Comparison of ENCODE assay signal across 8 mouse cellular contexts in genomic region chr4:53713704-53714050, GRCm38 (mm10). TPM values are rescaled to one million over a fixed set of nuclear protein-coding genes. Genes with fewer than 3 reads are reported as not detected.
DNase-seq lines count a peak whose midpoint lies in the region; ATAC-seq and TF ChIP-seq lines count a peak whose summit lies in the region.

Fktn (plus strand) TSS chr4:53713998.

- no peak for TF ChIP-seq EP300 in heart, postnatal 0 days (IDR thresholded peaks at IDR 0.05; ENCODE audit: low read depth)

- no peak for TF ChIP-seq CTCF in heart, postnatal 0 days (IDR thresholded peaks at IDR 0.05; ENCODE audit: low read depth)

- H3K4me2 ChIP-seq in kidney, embryonic 16.5 days (replicated peaks; ENCODE audit: low read depth, low read length), result peak within 1 kb of the TSS; percentile 94
- peak within 1 kb of the TSS; percentile 96 for H3K4me2 ChIP-seq in heart, postnatal 0 days (ENCODE audit: low read depth, low read length)
- peak within 1 kb of the TSS; percentile 76 for H3K4me2 ChIP-seq in neural tube, embryonic 14.5 days (ENCODE audit: low read depth, low read length)

- ATAC-seq in kidney, embryonic 16.5 days (ENCODE audit: low FRiP score, low TSS enrichment), result peak; percentile 70
- ATAC-seq in heart, postnatal 0 days (ENCODE audit: insufficient read depth, low read depth), result peak; percentile 37
- ATAC-seq in neural tube, embryonic 14.5 days (ENCODE audit: low read depth), result peak; percentile 87

- peak within 1 kb of the TSS; percentile 92 for H3K9ac ChIP-seq in kidney, embryonic 16.5 days (replicated peaks; ENCODE audit: low read length)
- peak within 1 kb of the TSS; percentile 65 for H3K9ac ChIP-seq in heart, postnatal 0 days (replicated peaks; ENCODE audit: low read depth, low read length)
- H3K9ac ChIP-seq in neural tube, embryonic 14.5 days (replicated peaks; ENCODE audit: low read depth, low read length), result peak within 1 kb of the TSS; percentile 89

- H3K36me3 ChIP-seq in kidney, embryonic 16.5 days (ENCODE audit: insufficient read depth, low read length), result no peaks in the 10 kb centered on the region
- H3K36me3 ChIP-seq in heart, postnatal 0 days (replicated peaks; ENCODE audit: control insufficient read depth, insufficient read depth, low read length), result no peaks in the 10 kb centered on the region
- no peaks in the 10 kb centered on the region for H3K36me3 ChIP-seq in neural tube, embryonic 14.5 days (ENCODE audit: control insufficient read depth, insufficient read depth, low read length)

- no peaks in the 10 kb centered on the region for H3K27me3 ChIP-seq in kidney, embryonic 16.5 days (ENCODE audit: insufficient read depth, low read length)
- H3K27me3 ChIP-seq in heart, postnatal 0 days (ENCODE audit: control insufficient read depth, insufficient read depth, low read length), result no peaks in the 10 kb centered on the region
- no peaks in the 10 kb centered on the region for H3K27me3 ChIP-seq in neural tube, embryonic 14.5 days (ENCODE audit: control insufficient read depth, insufficient read depth, low read length)

- no peak for DNase-seq in kidney, postnatal 4 days
- DNase-seq in adrenal gland, postnatal 4 days (ENCODE audit: low spot score in 2 of 2), result no peak
- no peak for DNase-seq in heart, postnatal 0 days (ENCODE audit: low spot score)
- no peak for DNase-seq in left cerebral cortex, postnatal 36 days (ENCODE audit: low spot score in 2 of 2)
- DNase-seq in yolk sac, embryonic 10.5 days (ENCODE audit: low spot score), result no peak
- DNase-seq in c-Kit-positive CD71-positive TER-119-positive erythroid progenitor cells, embryonic 14.5 days (ENCODE audit: low spot score), result no peak

- peak within 1 kb of the TSS; percentile 83 for H3K27ac ChIP-seq in kidney, embryonic 16.5 days (ENCODE audit: low read length)
- peak within 1 kb of the TSS; percentile 75 for H3K27ac ChIP-seq in heart, postnatal 0 days (ENCODE audit: low read depth)
- peak within 1 kb of the TSS; percentile 91 for H3K27ac ChIP-seq in neural tube, embryonic 14.5 days (ENCODE audit: low read depth, low read length)

- peaks cover 13% of the 10 kb centered on the region for H3K4me1 ChIP-seq in kidney, embryonic 16.5 days (ENCODE audit: insufficient read depth, low read length)
- peaks cover 4% of the 10 kb centered on the region; the same call in 1 of the 2 replicates for H3K4me1 ChIP-seq in heart, postnatal 0 days (ENCODE audit: control insufficient read depth, insufficient read depth)
- peaks cover 6% of the 10 kb centered on the region for H3K4me1 ChIP-seq in neural tube, embryonic 14.5 days (ENCODE audit: control insufficient read depth, insufficient read depth, low read length)

- no peaks in the 10 kb centered on the region for H3K9me3 ChIP-seq in kidney, embryonic 16.5 days (ENCODE audit: low read length)
- H3K9me3 ChIP-seq in heart, postnatal 0 days (replicated peaks; ENCODE audit: control insufficient read depth, low read length), result no peaks in the 10 kb centered on the region
- no peaks in the 10 kb centered on the region for H3K9me3 ChIP-seq in neural tube, embryonic 14.5 days (ENCODE audit: control insufficient read depth, low read length)

- WGBS in kidney, embryonic 16.5 days, result 5% methylated on average over 7 of the region's 7 CpGs
- WGBS in heart, postnatal 0 days, result 8% methylated on average over 7 of the region's 7 CpGs
- 13% methylated on average over 7 of the region's 7 CpGs for WGBS in neural tube, embryonic 14.5 days

- peak within 1 kb of the TSS; percentile 93 for H3K4me3 ChIP-seq in kidney, embryonic 16.5 days (ENCODE audit: low read length)
- H3K4me3 ChIP-seq in heart, postnatal 0 days (ENCODE audit: low read depth, low read length), result peak within 1 kb of the TSS; percentile 70
- peak within 1 kb of the TSS; percentile 81 for H3K4me3 ChIP-seq in neural tube, embryonic 14.5 days (ENCODE audit: low read depth, low read length)

- intact Hi-C loops in left cerebral cortex, postnatal 36 days (cut with DNase I), result no loop called here

RNA-seq across cellular contexts. Expression of gene Fktn, which starts in this region (rescaled TPM):
- polyA plus RNA-seq in kidney, embryonic 16.5 days (2015; fragmentation: Nextera tagmentation; extraction: Ambion mirVana), result 19.7 and 22.0 TPM in 2 replicates
- total RNA-seq in adrenal gland, postnatal 4 days (2021), result 10 to 100 TPM; 14.6 to 15.2 TPM
- total RNA-seq in heart, postnatal 0 days (2014; rRNA removed; ENCODE audit: low replicate concordance), result 6.9 and 7.2 TPM in 2 replicates
- 10.6 and 12.8 TPM in 2 replicates for polyA plus RNA-seq in heart, postnatal 0 days (2015; fragmentation: Nextera tagmentation; extraction: Ambion mirVana)
- total RNA-seq in left cerebral cortex, postnatal 36 days (2021), result 10 to 100 TPM; 24.9 to 30.0 TPM
- polyA plus RNA-seq in neural tube, embryonic 14.5 days (2014; fragmentation: Nextera tagmentation; extraction: Ambion mirVana), result 23.5 and 24.5 TPM in 2 replicates

Comparison
In these comparisons a context has a peak if more than half of its experiments do, and no peak if none do; other contexts are left out.
1. ATAC-seq: peak in every context shown above with its lines; median percentile 87 in neural tube, embryonic 14.5 days; 70 in kidney, embryonic 16.5 days; 37 in heart, postnatal 0 days.